Mouse (Mus musculus): ENCODE results near the gene Mef2c. TPM values are rescaled to one million over a fixed set of nuclear protein-coding genes. Genes with fewer than 3 reads are reported as not detected.

The Mef2c gene
- total RNA-seq, 2 experiments from 2014 or later = 330 to 357 TPM

DNA sequence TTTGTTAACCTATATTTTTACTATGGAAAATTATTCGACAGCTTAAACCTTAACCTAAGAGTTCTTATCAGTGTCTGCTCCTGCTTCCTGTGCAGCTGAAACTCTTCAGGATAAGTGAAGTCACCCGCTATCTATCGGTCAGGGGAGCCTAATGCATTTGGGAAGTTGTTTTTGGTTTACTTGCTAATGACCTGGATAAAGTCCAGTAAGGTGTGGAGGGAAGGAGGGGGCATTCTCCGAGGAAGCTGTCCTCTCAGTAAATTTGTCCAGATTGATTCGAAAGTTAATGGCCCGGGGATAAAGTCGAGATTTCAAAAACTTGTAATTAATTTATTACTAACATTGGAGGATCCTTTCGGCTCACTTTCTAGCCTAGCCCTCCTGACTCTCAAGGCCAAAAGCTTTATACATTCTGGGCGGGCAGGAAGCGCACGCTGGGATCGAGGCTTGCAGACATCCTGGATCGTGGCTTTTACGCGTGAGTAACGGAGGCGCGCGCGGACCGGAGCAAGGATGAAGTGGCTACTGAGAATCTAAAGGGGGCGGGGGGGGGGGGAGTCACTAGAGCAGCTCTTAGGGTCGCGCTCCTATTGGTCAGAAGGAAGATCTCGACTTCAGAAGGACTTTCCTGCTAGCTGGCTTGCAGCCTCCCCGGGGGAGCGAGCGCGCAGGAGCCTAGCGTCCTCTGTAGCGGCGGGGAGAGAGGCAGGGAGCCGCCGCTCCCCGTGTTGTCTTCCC, 19.6 kb downstream of the Mef2c start:
- DNase-seq = peak; percentile 40 to 55
- intact Hi-C loops (cut with DNase I) = loop anchor here (10.0 kb wide), 1 partner anchor 121 kb away; no protein-coding TSS in a partner anchor

DNA sequence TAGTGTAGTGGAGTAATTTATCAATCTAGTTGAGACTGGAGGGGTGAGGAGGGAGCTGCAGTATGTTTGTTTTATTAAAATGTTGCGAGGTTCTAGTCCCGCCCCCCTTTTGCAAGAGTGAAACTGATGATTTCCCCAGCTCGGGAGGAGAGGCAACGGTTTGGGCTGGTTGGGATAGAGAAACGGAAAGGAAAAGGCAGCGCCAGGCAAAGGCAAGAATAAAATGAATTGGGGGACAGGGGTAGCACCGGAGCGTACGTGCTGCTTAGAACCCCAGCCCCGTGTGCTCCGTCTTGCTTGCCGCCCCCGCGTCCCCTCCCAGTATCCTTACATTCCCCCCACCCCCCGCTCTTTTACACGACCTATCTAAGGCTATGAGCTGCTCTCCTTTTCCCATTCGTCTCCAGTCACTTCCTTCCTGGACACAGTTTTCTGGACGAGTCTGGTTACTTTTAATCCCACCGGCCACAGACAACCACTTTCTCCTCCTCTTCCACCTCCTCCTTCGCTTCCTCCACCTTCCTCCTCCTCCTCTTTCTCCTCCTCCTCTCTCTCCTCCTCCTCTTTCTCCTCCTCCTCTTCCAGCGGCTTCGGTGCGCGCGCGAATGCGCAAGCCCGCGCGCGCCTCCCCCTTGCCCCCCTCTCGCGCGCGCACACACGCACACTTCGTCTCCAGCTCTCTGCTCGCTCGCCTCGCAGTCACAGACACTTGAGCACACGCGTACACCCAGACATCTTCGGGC, 20.5 kb downstream of the Mef2c start:
- peak; percentile 54 to 60 for DNase-seq

DNA sequence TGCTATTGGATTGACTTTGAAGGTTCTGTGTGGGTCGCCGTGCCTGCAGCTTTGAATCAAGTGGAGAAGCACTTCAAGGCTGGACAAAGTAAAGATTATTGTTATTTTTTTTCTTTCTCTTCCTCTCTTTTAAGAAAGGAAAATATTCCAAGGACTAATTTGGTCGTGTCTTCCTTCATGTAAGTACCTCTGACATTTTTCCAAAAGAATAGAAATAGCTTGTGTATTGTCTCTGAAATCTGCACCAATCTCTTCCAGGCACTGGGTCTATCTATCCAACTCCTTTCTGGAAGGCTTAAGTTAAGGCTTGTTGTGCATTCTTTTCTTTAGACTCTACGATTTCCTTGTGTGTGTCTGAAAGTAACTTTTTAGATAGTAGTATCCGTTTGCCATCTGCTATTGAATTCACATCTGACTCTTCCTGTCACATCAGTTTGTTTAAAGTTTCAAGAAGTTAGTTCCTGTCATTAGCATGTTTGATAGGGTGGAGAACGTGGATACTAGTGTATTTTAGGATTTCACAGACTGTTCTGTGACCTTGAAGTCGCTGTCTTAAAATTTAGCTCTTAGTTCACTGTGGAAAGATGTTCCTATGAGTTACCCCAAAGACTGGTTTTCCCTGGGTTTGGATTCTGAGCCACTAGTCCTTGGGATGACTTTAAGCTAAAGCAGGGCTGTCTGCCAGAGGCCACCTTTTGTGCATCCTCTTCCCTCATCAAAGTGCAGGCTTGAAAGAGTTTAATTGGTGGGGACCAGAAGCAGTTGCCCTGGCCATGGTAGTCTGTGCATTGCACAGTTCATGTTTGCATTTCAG, 21.3 kb downstream of the Mef2c start:
- intact Hi-C loops (cut with DNase I) = loop anchor here (10.0 kb wide), 1 partner anchor 120 kb away; no protein-coding TSS in a partner anchor

More for the DNA sequence above, 20.5 kb downstream of the Mef2c start:
- intact Hi-C loops (cut with DNase I) = loop anchor here (10.0 kb wide), 1 partner anchor 120 kb away; no protein-coding TSS in a partner anchor

GRCm38 (mm10) chr13:83525716-83526005, 21.8 kb downstream of the Mef2c start:
- intact Hi-C loops (cut with DNase I) = loop anchor here (10.0 kb wide), 1 partner anchor 119 kb away; no protein-coding TSS in a partner anchor
- DNase-seq = no peak

More for the DNA sequence above, 21.3 kb downstream of the Mef2c start:
- DNase-seq = no peak

DNA sequence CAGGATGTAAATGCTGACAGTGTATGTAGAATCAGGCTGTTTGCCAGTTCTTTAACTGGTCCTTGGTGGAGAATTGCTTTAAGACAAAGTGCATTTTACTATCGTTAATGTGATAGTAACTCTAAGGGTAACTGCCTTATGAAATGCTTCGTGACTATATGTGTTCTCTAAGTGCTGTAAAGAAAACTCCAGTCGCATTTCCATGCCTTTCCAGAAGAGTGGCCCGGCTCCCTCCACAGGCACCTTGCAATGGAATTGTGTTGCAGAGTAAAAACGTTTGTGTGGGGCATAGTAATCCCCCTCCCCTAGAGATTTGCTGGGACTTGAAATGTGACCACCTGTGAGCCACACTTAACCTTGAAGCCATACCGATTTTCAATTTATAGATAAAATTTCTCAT, 22.2 kb downstream of the Mef2c start:
- no peak for DNase-seq
- intact Hi-C loops (cut with DNase I) = loop anchor here (10.0 kb wide), 1 partner anchor 119 kb away; no protein-coding TSS in a partner anchor

DNA sequence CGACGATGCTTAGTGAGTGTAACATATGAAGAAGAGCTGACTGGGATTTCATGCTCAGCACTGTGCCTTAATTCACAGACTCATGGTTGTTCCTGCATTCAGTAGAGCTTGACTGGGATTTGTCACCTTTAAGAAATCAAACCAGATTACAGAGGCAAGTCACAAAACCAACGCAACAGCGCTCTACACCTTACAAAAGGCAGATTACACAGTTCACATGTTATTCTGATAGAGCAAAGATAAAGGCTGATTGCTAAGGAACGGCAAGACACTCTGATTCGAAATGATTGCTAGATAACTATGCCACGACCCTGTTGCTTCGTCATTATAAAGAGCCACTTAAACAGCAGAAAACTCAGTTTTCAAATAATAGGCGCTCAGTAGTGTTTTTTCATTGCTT, 24.1 kb downstream of the Mef2c start:
- intact Hi-C loops (cut with DNase I) = loop anchor here (10.0 kb wide), 1 partner anchor 117 kb away; no protein-coding TSS in a partner anchor
- no peak for DNase-seq

- intact Hi-C loops (cut with DNase I) = loop anchor here (10.0 kb wide), 1 partner anchor 115 kb away; no protein-coding TSS in a partner anchor
- DNase-seq = no peak
Observed at GRCm38 (mm10) chr13:83529729-83530314, 26.0 kb downstream of the Mef2c start.

DNA sequence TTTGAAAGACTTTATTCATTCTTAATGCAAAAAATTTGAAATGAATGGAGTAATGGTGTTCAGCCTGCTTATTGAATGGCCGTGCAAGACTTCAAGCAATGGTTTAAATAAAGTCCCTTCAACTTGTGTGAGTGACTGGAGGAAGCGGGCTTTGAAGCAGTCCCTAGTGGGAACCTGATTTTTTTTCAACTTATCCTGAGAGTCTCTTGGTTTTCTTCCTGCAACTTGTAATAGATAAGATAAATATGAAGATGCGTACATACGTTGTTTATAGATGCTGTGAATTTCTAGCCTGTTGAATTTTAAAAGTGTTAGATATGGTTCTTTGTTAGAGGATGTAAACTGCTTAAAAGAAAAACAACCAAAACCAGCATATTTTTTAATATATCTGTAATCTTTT, 27.1 kb downstream of the Mef2c start:
- no peak for DNase-seq
- intact Hi-C loops (cut with DNase I) = no loop called here

- intact Hi-C loops (cut with DNase I) = no loop called here
Observed at GRCm38 (mm10) chr13:83531968-83532591, 28.2 kb downstream of the Mef2c start.

GRCm38 (mm10) chr13:83536361-83536760, 32.5 kb downstream of the Mef2c start:
- no peak for DNase-seq
- intact Hi-C loops (cut with DNase I) = no loop called here

More at GRCm38 (mm10) chr13:83531968-83532591, 28.2 kb downstream of the Mef2c start:
- DNase-seq = no peak

GRCm38 (mm10) chr13:83537163-83537562, 33.3 kb downstream of the Mef2c start:
- no peak for DNase-seq
- intact Hi-C loops (cut with DNase I) = no loop called here

DNA sequence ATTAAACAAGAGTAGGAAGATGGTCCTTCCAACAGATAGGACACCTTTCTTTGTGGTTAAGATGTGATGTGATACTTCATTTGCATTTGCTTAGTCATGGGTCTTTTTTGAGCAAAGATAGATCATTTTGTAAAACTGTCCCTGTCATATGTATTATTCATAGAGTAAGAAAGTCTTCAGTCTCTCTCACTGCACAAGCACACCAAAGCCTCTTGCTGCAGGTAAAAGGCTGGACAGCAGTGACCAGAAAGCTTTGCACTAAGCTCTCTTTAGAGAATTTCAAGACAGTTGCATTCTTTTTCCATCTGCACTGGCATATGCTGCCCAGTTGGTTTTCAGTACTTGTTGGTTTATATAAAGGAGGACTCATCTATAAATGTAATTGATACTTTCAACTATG, 36.1 kb downstream of the Mef2c start:
- intact Hi-C loops (cut with DNase I) = no loop called here
- no peak for DNase-seq

GRCm38 (mm10) chr13:83542666-83543065, 38.8 kb downstream of the Mef2c start:
- intact Hi-C loops (cut with DNase I) = no loop called here
- DNase-seq = no peak

DNA sequence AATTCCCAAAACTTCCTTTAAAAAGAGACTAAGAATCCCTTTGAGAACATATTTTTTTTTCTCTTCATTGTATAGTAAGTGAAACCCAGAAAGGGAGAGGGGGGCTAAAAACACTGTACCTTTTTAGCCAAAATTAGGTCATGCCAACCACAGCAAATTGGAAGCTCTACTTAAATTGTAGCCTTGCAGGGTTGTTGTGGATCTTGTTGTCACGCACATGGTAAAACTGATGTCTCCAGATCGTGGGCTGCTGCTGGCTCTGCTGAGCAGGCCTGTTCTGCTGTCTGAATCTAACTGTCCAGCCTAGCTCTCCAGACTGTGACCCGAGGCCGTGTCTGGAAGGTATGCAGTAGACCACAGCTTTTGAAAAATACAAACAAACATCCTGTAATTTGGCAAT, 40.9 kb downstream of the Mef2c start:
- intact Hi-C loops (cut with DNase I) = no loop called here

DNA sequence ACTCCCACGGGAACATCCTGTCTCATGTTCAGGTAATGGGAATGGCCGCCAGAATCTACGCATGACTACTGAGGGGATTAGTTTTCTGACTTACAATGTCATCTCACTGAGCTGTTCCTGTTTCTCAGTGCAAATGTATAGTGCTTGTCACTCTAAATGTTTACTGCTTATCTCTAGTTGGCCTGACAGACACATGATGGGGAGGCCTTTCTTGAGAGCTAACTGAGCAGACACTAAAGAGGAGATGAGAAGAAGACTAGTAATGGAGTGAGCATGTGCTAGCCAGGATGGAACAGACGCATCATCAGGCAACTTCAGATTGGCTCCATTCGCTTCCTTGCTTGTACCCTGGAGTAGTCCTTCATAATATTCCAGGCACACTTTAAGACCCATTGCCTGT, 43.0 kb downstream of the Mef2c start:
- intact Hi-C loops (cut with DNase I) = no loop called here
- DNase-seq = no peak

More for the DNA sequence above, 40.9 kb downstream of the Mef2c start:
- no peak for DNase-seq

- intact Hi-C loops (cut with DNase I) = no loop called here
- DNase-seq = no peak
Observed at GRCm38 (mm10) chr13:83551259-83551658, 47.4 kb downstream of the Mef2c start.

DNA sequence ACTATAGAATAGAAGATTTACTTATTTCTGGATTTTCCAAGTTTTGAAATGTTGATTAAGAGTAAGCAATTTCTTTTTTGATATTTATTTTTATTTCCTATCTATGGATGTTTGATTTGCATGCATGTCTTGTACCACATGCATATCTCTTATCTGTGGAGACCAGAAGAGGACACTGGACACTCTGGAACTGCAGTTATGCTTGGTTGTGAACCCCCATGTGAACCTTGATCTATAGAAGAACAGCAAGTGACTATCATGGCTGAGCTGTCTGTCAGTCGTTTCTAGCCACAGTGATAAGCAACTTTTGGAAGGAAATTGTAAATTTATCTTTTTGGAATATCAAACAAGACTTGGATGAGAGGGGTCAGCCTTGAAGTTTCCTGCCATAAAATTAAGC, 48.2 kb downstream of the Mef2c start:
- intact Hi-C loops (cut with DNase I) = no loop called here
- DNase-seq = no peak

GRCm38 (mm10) chr13:83563261-83563660, 59.4 kb downstream of the Mef2c start:
- intact Hi-C loops (cut with DNase I) = no loop called here
- no peak for DNase-seq

- intact Hi-C loops (cut with DNase I) = no loop called here
- no peak for DNase-seq
Observed at GRCm38 (mm10) chr13:83565732-83566131, 61.9 kb downstream of the Mef2c start.

DNA sequence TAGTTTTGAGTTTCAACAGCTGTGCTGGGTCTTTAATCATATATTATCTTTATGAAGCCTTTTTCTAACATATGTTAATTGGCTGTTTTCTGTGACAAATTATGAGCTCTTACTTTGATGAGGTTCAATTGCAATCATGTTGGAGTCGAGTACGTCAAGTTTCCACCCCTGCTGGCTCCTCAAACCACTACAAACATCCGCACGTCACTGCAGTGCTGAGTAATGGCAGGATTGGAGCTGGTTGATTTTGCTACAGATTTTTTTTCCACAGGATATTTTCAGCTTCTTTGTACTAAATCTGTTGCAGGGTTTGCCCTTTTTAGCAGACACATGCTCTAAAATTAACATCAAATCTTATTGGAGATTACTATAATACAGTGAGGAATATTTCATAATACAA, 62.3 kb downstream of the Mef2c start:
- intact Hi-C loops (cut with DNase I) = no loop called here
- DNase-seq = no peak
